Mouse (Mus musculus) ES-Bruce4 (cell line): ENCODE results near the gene Ptprq.

Experiments used
- CTCF ChIP-seq: IDR thresholded peaks from one replicate; pipeline ENCODE4 v1.8.1; 2011; ENCODE audit warnings: low read depth, low read length
- EP300 ChIP-seq: IDR thresholded peaks from 2 replicates; pipeline ENCODE4 v1.6.1; 2011; ENCODE audit warnings: low read depth, low read length; ENCODE audit not compliant: insufficient read depth
- POLR2A ChIP-seq: IDR thresholded peaks from one replicate; pipeline ENCODE4 v1.8.1; 2011; ENCODE audit warnings: low read length; ENCODE audit not compliant: insufficient read depth

DNA sequence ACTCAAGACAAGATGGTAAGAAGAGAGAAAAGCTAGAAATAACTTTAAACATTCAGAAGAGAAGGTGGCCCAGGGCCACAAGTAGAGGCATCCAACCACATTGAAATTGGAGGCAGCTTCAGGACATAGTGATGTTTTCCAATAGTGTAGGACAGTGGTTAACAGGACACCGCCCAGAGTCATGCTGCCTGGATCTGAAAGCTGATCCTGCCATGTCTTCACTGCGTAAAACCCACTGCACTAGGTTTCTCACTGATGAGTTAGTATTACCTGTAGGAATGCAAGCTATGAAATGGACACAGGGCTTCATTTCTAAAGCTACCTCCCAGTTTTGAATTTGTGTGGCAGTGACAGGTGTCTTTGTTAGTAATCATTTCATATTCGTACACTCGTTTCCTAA is 151.6 kb downstream of the Ptprq start:
- TF ChIP-seq CTCF (no peak), POLR2A (no peak), EP300 (no peak)
